Mouse (Mus musculus) Patski (cell line): ENCODE measurements around the gene Slc22a7. TPM values are rescaled to one million over a fixed set of nuclear protein-coding genes. Genes with fewer than 3 reads are reported as not detected.

Experiments used
- ATAC-seq: fragments of 100-300 bp; one replicate; pipeline ENCODE4 v1.8.0; 2021
- CTCF ChIA-PET: fragments of 350-600 bp; sonication (Branson Sonifier 250); formaldehyde crosslinking; loops from one replicate; lab custom pipeline; 2022; ENCODE audit warnings: inconsistent platforms; lab: Charles Lee
- POLR2A ChIA-PET: fragments of 350-600 bp; sonication (Branson Sonifier 250); formaldehyde crosslinking; loops from one replicate; lab custom pipeline; 2022; ENCODE audit warnings: antibody characterized with exemption, inconsistent platforms; lab: Charles Lee
- DNase-seq: peaks from one replicate; pipeline ENCODE4 v3.0.0-alpha.2; 2011; ENCODE audit warnings: low read depth, low spot score
- H3K27me3 ChIP-seq: fragments of 371-371 bp; one replicate; pipeline ENCODE4 v1.5.1; 2021
- CTCF ChIP-seq: fragments of 100-300 bp; IDR thresholded peaks from one replicate; pipeline ENCODE4 v1.5.1; 2021
- in situ Hi-C: fragments of 300-500 bp; cut with MboI; formaldehyde crosslinking; loops from 3 replicates; pipeline ENCODE4 v1.11.1; 2018; ENCODE audit warnings: low pct_unique_long_range_greater_than_20kb, mixed read lengths
- polyA plus RNA-seq: library from polyadenylated mRNA; unstranded; gene quantifications from one replicate; pipeline ENCODE4 v1.2.3, GENCODE M21; 2021

The Slc22a7 gene
- polyA plus RNA-seq, 1 experiment from 2014 or later, result not detected

- no peak for DNase-seq
- ATAC-seq, result peak; percentile 13
- CTCF ChIA-PET, result interaction anchor here (0.9 kb wide), 2 partner anchors 9 to 11 kb away, joined by 3 to 4 read pairs; no protein-coding TSS in a partner anchor
- no peaks in the 10 kb centered on the region for H3K27me3 ChIP-seq
- no peak for TF ChIP-seq CTCF
- in situ Hi-C loops, result no loop called here
- POLR2A ChIA-PET, result no interaction called here
These were observed 54.0 kb downstream of the Slc22a7 start for GRCm38 (mm10) chr17:46384061-46384801.

GRCm38 (mm10) chr17:46383294-46384060, 54.8 kb downstream of the Slc22a7 start, which contains the start of gene Zfp318:
Gene Zfp318 (plus strand): TSS chr17:46383731.
- in situ Hi-C loops, result no loop called here
- ChIA-PET CTCF (no interaction called here), POLR2A (no interaction called here)
- no peak for TF ChIP-seq CTCF
- ATAC-seq (peak; percentile 93), DNase-seq (peak; percentile 64)
- no peaks in the 10 kb centered on the region for H3K27me3 ChIP-seq

Other genes starting within 250 kb of the Slc22a7 start
- gene Polh, start 235.8 kb downstream of the Slc22a7 start, polyA plus RNA-seq, result 14.4 TPM
- gene Xpo5, start 235.7 kb downstream of the Slc22a7 start, polyA plus RNA-seq, result 48.3 TPM
- gene Polr1c, start 190.4 kb downstream of the Slc22a7 start, polyA plus RNA-seq, result 93.1 TPM
- 88.7 TPM for gene Yipf3, start 190.4 kb downstream of the Slc22a7 start, polyA plus RNA-seq
- gene Lrrc73, start 184.9 kb downstream of the Slc22a7 start, polyA plus RNA-seq, result 9.4 TPM
- 55.3 TPM for gene Tjap1, start 155.4 kb downstream of the Slc22a7 start, polyA plus RNA-seq
- gene Dlk2, start 141.0 kb downstream of the Slc22a7 start, polyA plus RNA-seq, result 1.4 TPM
- 7.6 TPM for gene Abcc10, start 110.1 kb downstream of the Slc22a7 start, polyA plus RNA-seq
- 18.6 TPM for gene Zfp318, start 54.7 kb downstream of the Slc22a7 start, polyA plus RNA-seq
- not detected for gene Crip3, start 9.5 kb downstream of the Slc22a7 start, polyA plus RNA-seq
- 0.21 TPM for gene Ttbk1, start 49.2 kb upstream of the Slc22a7 start, polyA plus RNA-seq
- gene Dnph1, start 58.3 kb upstream of the Slc22a7 start, polyA plus RNA-seq, result 16.9 TPM
- 34.3 TPM for gene Cul9, start 107.9 kb upstream of the Slc22a7 start, polyA plus RNA-seq
- gene Srf, start 117.7 kb upstream of the Slc22a7 start, polyA plus RNA-seq, result 72.1 TPM
- gene Ptk7, start 191.0 kb upstream of the Slc22a7 start, polyA plus RNA-seq, result 86.6 TPM
- gene Klc4, start 207.6 kb upstream of the Slc22a7 start, polyA plus RNA-seq, result 42.3 TPM
- 124 TPM for gene Mrpl2, start 207.8 kb upstream of the Slc22a7 start, polyA plus RNA-seq
- gene Cul7, start 211.9 kb upstream of the Slc22a7 start, polyA plus RNA-seq, result 109 TPM
- gene Rrp36, start 235.9 kb upstream of the Slc22a7 start, polyA plus RNA-seq, result 46.4 TPM
- 150 TPM for gene Mea1, start 240.3 kb upstream of the Slc22a7 start, polyA plus RNA-seq
- gene Klhdc3, start 242.5 kb upstream of the Slc22a7 start, polyA plus RNA-seq, result 61.4 TPM